Mouse (Mus musculus): ENCODE data around the gene Ppp1r12b.

DNA sequence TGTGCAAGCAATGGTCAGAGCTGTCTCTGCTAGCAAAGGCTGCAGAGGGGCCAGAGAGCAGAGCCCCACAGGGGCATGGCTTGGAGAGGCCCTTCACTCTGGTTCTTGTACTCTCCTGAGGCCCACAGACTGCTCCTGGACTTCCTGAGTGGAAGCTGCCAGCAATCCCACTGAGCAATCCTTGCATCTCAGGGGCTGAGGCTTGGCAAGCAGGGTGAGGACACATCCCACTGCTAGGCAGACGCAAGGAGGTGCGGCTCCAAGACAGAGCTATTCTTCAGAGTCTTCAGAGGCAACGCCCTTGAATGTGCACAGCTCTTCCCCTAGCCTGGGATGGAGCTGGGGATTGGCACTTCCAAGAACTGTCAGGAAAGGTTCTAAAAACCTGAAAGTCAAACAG, 198.5 kb downstream of the Ppp1r12b start:
- no peak for TF ChIP-seq POLR2A (IDR thresholded peaks at IDR 0.05; ENCODE audit: control insufficient read depth, extremely low read depth, insufficient read depth, low read length, poor library complexity)
- no peak for TF ChIP-seq CTCF (IDR thresholded peaks at IDR 0.05; ENCODE audit: borderline replicate concordance, control insufficient read depth, extremely low read depth, insufficient read depth, low read length, poor library complexity)
